Mouse (Mus musculus): Measurements from ENCODE around the gene Dusp3. TPM values are rescaled to one million over a fixed set of nuclear protein-coding genes. Genes with fewer than 3 reads are reported as not detected.

Gene Dusp3
- polyA plus RNA-seq, 1 experiment from 2014 or later: 21.7 TPM

- Histone ChIP-seq H3K27ac (ENCODE audit: low read length) (no peak overlapping the region), H3K27me3 (ENCODE audit: control insufficient read depth, insufficient read depth, low read depth, low read length) (no peaks in the 10 kb centered on the region), H3K4me2 (ENCODE audit: low read depth, low read length) (no peak overlapping the region), H3K4me1 (replicated peaks; ENCODE audit: control insufficient read depth, insufficient read depth, low read length) (no peaks in the 10 kb centered on the region), H3K36me3 (ENCODE audit: control insufficient read depth, insufficient read depth, low read length) (no peaks in the 10 kb centered on the region), H3K9ac (ENCODE audit: low read length) (no peak overlapping the region), H3K9me3 (ENCODE audit: control insufficient read depth, low read length) (no peaks in the 10 kb centered on the region), H3K4me3 (ENCODE audit: low read length) (no peak overlapping the region)
- WGBS: 78% methylated on average over 6 of the region's 6 CpGs
- no peak for ATAC-seq (ENCODE audit: low read depth)
These were observed 62.8 kb downstream of the Dusp3 start for GRCm38 (mm10) chr11:101923988-101924387.

- no peak for ATAC-seq (ENCODE audit: low read depth)
- WGBS: 56% methylated on average over 12 of the region's 12 CpGs
- no peak overlapping the region for H3K9ac ChIP-seq (ENCODE audit: low read length)
These were observed 65.4 kb downstream of the Dusp3 start for GRCm38 (mm10) chr11:101921361-101921952.

More at GRCm38 (mm10) chr11:101921361-101921952, 65.4 kb downstream of the Dusp3 start:
- Histone ChIP-seq H3K4me3 (ENCODE audit: low read length) (no peak overlapping the region), H3K27ac (ENCODE audit: low read length) (no peak overlapping the region), H3K36me3 (ENCODE audit: control insufficient read depth, insufficient read depth, low read length) (no peaks in the 10 kb centered on the region), H3K4me2 (ENCODE audit: low read depth, low read length) (no peak overlapping the region), H3K4me1 (replicated peaks; ENCODE audit: control insufficient read depth, insufficient read depth, low read length) (no peaks in the 10 kb centered on the region), H3K9me3 (ENCODE audit: control insufficient read depth, low read length) (no peaks in the 10 kb centered on the region), H3K27me3 (ENCODE audit: control insufficient read depth, insufficient read depth, low read depth, low read length) (no peaks in the 10 kb centered on the region; the same call in 1 of the 2 replicates)

Other genes with a start within 250 kb of the Dusp3 start
- 10.3 and 13.4 TPM in 2 replicates for gene Etv4, start 201.6 kb downstream of the Dusp3 start, polyA plus RNA-seq (2015; fragmentation: Nextera tagmentation; extraction: Ambion mirVana)
- gene Meox1, start 92.6 kb downstream of the Dusp3 start, polyA plus RNA-seq (2015; fragmentation: Nextera tagmentation; extraction: Ambion mirVana): 11.7 and 12.4 TPM in 2 replicates
- gene Sost, start 20.0 kb downstream of the Dusp3 start, polyA plus RNA-seq (2015; fragmentation: Nextera tagmentation; extraction: Ambion mirVana): 0.53 and 0.63 TPM in 2 replicates
- gene Cfap97d1, start 2.7 kb downstream of the Dusp3 start, polyA plus RNA-seq (2015; fragmentation: Nextera tagmentation; extraction: Ambion mirVana): not detected in 2 replicates
- 3.7 and 4.1 TPM in 2 replicates for gene Mpp3, start 41.4 kb upstream of the Dusp3 start, polyA plus RNA-seq (2015; fragmentation: Nextera tagmentation; extraction: Ambion mirVana)
- 0.74 and 1.1 TPM in 2 replicates for gene Cd300lg, start 54.5 kb upstream of the Dusp3 start, polyA plus RNA-seq (2015; fragmentation: Nextera tagmentation; extraction: Ambion mirVana)
- 6.1 and 6.4 TPM in 2 replicates for gene Mpp2, start 101.5 kb upstream of the Dusp3 start, polyA plus RNA-seq (2015; fragmentation: Nextera tagmentation; extraction: Ambion mirVana)
- not detected in 2 replicates for gene Ppy, start 114.3 kb upstream of the Dusp3 start, polyA plus RNA-seq (2015; fragmentation: Nextera tagmentation; extraction: Ambion mirVana)
- gene Pyy, start 120.8 kb upstream of the Dusp3 start, polyA plus RNA-seq (2015; fragmentation: Nextera tagmentation; extraction: Ambion mirVana): not detected in 2 replicates
- 0.73 and 1.5 TPM in 2 replicates for gene Nags, start 158.5 kb upstream of the Dusp3 start, polyA plus RNA-seq (2015; fragmentation: Nextera tagmentation; extraction: Ambion mirVana)
- gene Tmem101, start 169.4 kb upstream of the Dusp3 start, polyA plus RNA-seq (2015; fragmentation: Nextera tagmentation; extraction: Ambion mirVana): 33.3 and 34.8 TPM in 2 replicates
- gene Lsm12, start 198.3 kb upstream of the Dusp3 start, polyA plus RNA-seq (2015; fragmentation: Nextera tagmentation; extraction: Ambion mirVana): 108 and 130 TPM in 2 replicates
- gene G6pc3, start 202.6 kb upstream of the Dusp3 start, polyA plus RNA-seq (2015; fragmentation: Nextera tagmentation; extraction: Ambion mirVana): 28.3 and 28.6 TPM in 2 replicates
- gene Hdac5, start 243.2 kb upstream of the Dusp3 start, polyA plus RNA-seq (2015; fragmentation: Nextera tagmentation; extraction: Ambion mirVana): 70.1 and 80.4 TPM in 2 replicates

Data from lung, embryonic 16.5 days (tissue).